Mouse (Mus musculus): ENCODE data around the gene Sqstm1.
A peak's percentile ranks its signal among the peaks of the same experiment; 100 is the strongest.

Sqstm1 gene

GRCm38 (mm10) chr11:50211322-50212059 lies 864 bp upstream of the Sqstm1 start:
- DNase-seq (ENCODE audit: low read depth), result no peak

DNA sequence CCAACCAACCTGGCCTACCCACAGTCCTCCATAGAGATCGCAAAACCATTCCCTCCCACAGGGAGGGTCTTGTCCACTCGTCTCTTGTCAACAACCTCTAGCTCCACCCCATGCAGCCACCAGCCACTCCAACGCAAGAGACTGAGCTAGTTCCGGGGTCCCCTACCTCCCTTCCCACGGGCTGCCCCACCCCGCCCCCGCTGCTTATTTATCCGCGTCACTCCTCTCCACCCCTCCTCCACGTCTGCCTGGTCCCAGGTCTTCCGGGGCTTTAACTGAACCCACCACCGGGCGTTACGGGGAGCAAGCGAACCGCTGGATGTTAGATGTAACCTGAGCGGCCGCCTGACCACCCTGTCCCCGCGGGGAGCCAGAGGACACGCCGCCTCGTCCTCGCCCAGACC lies 524 bp downstream of the Sqstm1 start:
- DNase-seq (ENCODE audit: low read depth), result peak; percentile 70

DNA sequence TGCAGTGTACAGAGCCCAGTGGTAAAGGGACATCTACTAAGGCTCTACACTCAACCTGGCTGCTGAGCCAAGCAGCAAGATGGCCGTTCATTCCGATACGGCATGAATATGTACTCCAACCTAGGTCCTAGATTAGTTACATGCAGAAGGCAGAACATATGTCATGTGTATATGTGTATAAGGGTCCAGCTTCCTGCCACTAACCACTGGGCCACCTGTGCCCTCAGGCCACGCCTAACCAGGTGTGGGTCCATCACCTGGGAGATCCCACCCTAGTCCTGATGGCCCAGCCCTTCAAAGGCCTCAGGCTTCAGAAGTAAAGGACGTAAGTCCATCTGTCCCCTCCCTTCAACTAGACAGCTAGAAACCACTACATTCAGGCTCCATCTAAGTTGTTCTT lies 2.6 kb downstream of the Sqstm1 start:
- DNase-seq (ENCODE audit: low read depth), result no peak

- no peak for DNase-seq (ENCODE audit: low read depth)
Measured at GRCm38 (mm10) chr11:50207344-50207743, 3.3 kb downstream of the Sqstm1 start.

GRCm38 (mm10) chr11:50206037-50206436 lies 4.6 kb downstream of the Sqstm1 start:
- no peak for DNase-seq (ENCODE audit: low read depth)

- no peak for DNase-seq (ENCODE audit: low read depth)
Measured at GRCm38 (mm10) chr11:50205434-50205833, 5.2 kb downstream of the Sqstm1 start.

- no peak for DNase-seq (ENCODE audit: low read depth)
Measured at GRCm38 (mm10) chr11:50203302-50203827, 7.3 kb downstream of the Sqstm1 start.

DNA sequence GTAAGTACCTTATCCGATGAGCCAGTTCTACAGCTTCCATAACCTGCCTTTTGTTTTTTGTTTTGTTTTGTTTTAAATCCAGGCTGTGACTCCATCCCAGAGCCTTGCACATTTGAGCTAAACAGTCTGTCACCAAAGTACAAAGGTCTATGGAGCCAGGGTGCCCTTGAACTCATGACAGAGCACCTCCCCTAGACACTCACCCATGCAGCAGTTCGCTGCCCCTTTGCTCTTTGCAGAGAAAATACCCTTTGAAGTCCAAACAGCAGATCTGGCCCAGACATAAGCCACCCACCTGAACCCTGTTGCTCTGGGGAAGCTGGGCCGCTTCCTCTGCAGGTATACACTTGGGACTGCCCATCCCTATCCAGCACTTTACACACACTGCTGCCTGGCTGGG lies 9.0 kb downstream of the Sqstm1 start:
- no peak for DNase-seq (ENCODE audit: low read depth)

DNA sequence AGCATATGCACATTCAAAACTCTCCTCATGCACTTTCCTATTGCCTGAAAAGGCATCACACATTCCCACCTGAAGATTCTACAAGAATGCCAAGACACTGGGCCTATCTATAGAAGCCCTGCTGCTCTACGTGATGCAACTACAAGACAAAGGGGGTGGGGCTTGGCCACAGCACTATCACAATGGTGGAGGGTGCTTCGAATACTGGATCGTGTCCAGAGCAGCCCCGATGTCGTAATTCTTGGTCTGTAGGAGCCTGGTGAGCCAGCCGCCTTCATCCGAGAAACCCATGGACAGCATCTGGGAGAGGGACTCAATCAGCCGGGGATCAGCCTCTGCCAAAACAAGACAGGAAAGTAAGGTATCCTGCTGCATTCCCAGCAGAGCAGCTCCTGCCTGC lies 10.0 kb downstream of the Sqstm1 start:
- no peak for DNase-seq (ENCODE audit: low read depth)

GRCm38 (mm10) chr11:50198916-50199315 lies 11.7 kb downstream of the Sqstm1 start:
- DNase-seq (ENCODE audit: low read depth), result no peak

DNA sequence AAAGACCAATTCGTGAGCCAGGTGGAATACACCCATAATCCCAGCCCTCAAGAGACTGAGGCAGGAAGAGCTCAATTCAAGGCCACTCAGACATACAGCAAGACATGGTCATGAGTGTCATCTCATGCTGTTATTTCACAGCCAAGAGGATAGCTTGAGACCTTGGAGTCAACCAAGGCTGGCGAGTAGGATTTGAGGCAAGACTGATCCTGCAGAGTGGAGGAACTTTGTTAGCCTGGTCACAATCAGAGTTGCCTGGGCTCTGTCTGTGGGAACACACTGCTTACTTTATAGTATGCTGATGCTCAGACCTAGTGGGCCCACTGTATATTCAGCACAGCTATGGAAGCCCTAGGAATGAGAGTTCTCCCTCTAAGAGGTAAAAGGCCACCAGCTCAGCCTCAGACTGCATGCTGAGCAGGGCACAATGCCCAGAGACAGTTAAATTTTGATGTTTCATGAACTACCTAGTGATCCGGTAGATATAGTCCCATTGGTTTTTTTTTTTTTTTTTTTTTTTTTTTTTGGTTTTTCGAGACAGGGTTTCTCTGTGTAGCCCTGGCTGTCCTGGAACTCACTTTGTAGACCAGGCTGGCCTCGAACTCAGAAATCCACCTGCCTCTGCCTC lies 12.3 kb downstream of the Sqstm1 start:
- DNase-seq (ENCODE audit: low read depth), result no peak

DNA sequence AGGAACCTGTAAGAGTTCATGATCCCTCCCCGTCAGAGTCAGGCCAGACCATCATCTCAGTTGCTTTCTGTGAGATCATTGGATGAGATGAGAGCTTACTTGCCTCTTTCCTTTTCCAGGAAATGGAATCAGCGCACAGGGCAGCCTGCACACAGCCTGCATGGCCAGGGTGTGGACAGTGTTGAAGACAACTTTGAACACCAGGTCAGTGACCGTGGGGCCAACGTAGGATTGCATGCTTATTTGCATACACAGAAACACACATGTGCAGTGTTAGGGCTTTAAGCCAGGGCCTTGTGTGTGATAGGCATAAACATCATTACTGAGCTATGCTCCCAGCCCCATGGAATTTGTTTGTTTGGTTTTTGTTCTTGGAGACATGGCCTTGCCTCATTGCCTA lies 13.1 kb downstream of the Sqstm1 start:
- no peak for DNase-seq (ENCODE audit: low read depth)

GRCm38 (mm10) chr11:50194793-50195192 lies 15.8 kb downstream of the Sqstm1 start:
- DNase-seq (ENCODE audit: low read depth), result no peak

DNA sequence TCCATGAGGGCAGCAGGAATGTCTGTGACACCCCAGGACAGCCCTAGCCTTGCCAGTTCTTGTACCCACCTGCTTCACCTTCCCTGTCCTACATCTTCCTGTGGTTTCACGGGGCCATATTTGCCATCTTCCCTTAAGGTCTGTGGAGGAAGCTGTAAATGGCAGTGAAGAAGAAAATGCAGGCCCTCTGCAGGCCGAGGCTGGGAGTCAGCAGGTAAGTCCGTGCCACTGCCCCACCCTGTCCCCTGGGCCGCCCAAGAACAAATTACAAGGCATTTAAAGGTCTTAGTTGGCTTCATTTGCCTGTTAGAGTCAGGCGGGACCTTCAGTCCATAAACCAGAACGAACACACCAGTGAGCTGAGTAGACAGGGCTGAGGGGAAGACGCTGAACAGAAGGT lies 16.6 kb downstream of the Sqstm1 start:
- no peak for DNase-seq (ENCODE audit: low read depth)

GRCm38 (mm10) chr11:50192278-50192677 lies 18.3 kb downstream of the Sqstm1 start:
- no peak for DNase-seq (ENCODE audit: low read depth)

DNA sequence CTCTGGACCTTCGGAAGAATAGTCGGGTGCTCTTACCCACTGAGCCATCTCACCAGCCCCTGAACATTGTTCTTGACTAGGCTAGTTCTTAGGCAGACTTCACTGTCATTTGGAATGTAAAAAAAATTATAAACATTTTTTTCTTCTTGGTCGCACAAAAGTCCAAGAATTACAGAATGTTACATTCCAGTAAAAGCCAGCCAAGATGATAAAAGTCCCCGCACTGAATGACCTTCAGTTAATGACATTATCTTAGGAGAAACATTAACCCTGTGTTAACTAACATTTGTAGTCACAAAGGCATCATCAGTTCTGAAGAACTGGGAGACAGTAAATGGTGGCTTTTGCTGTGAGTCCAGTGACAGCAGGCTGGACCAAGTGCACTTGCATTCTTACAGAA lies 20.3 kb downstream of the Sqstm1 start:
- no peak for DNase-seq (ENCODE audit: low read depth)

GRCm38 (mm10) chr11:50188682-50189081 lies 21.9 kb downstream of the Sqstm1 start:
- no peak for DNase-seq (ENCODE audit: low read depth)

DNA sequence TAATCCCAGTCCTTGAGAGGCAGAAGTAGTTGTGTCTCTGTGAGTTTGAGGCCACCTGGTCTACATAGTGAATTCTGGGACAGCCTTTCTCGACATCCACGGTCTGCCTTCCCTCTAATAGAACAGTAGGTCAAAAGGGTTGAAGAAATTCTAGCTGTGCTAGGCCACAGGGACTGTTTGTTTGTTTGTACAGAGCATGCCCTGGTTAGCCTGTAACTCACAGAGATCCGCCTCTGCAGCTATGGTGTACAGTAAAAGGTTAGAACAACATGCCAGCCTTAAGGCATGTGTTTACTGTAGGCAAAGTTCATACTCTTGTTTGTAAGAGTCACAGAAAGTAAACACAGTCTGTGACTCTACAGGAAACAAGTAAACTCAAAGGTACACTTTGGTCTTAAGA lies 25.8 kb downstream of the Sqstm1 start:
- no peak for DNase-seq (ENCODE audit: low read depth)

DNA sequence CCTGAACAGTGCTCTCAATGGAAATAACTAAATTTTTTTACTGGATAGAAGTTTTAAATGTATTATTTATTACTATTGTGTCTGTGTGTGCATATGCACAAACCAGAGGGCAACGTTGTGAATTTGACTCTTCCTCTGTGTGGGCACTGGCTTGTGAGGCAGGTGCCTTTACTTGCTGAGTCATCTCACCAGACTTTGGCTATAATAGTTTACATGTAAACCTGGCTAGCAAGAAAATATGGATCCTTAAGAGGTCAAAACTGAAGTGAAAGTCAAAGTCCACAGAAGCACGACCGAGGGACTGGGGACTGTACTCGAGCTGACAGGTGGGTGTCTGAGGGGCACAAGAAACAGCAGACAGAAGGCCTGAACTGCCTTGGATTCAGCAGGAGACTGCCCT lies 27.9 kb downstream of the Sqstm1 start:
- DNase-seq (ENCODE audit: low read depth), result no peak

DNA sequence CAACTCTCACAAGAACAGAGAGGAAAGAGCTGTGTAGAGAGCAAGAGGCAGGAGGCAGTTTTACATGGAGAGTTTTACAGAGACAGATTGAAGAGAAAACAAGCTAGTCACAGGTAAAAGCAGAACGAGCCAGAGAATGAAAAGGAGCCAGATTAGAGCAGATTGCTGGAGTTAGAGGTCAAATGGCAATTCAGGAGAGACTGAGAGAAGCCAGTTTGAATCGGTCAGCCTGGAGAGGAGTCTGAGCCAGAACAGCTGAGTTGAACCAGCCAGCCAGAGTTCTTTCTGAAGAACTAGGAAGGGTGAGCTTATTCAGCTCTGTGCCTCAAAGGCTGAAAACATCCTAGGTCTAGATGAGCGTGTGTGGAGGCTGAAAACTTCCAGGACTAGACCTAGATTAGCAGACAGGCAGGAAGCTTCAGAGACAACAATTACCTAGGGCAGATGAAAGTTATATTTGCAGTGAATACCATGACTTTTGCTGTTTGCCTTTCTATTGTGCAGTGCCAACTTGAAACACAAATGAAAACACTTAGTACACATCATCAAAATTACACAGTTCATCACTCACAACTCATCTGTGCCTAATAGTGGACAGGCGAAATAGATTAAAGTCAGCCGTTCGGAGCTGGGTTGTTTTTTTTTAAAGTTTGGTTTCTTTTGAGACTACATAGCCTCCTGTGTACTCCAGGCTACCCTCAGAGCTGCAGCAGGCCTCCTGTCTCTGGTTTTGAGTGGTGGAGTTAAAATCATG lies 30.0 kb downstream of the Sqstm1 start:
- DNase-seq (ENCODE audit: low read depth), result no peak

GRCm38 (mm10) chr11:50178532-50179488 lies 31.8 kb downstream of the Sqstm1 start:
- no peak for DNase-seq (ENCODE audit: low read depth)

- DNase-seq (ENCODE audit: low read depth), result no peak
Measured at GRCm38 (mm10) chr11:50177111-50177510, 33.5 kb downstream of the Sqstm1 start.

All from fibroblast of lung, adult 2 months (primary cell).